Mouse (Mus musculus): ENCODE results near the gene Rab3d.

DNA sequence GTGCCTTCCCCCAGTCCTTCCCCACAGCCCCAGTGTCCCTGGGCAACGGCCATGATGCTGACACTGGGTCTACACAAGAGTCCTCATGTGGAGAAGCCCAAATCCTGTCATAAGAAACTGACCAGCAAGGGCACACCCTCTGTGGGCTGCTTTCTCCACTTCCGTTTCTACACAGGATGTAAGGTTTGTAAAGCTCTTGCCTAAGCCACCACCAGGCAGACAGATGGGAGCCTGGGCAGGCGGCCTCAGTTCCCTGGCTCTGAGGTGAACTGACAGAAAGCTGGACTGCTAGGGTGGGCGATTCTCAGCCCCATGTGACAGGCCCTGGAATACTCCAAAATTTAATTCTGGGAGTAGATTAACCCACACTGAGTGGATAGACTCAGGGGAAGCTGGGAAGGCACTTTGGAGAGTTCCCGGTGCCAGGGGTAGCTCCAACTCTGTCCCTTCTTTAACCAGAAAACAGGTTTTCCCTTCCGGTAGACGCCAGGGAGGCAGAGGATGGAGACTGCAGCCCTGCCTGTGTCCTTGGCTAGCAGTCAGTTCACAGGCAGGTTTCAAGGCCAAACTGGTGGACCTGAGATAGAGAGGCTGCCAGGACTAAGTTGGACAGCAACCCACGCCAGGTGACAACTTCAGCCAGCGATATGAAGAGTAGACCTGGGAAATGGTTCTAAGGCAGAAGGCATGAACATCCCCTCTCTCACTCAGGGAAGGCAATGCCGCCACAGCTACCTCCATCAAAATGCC is 8.3 kb downstream of the Rab3d start:
- TF ChIP-seq CTCF (IDR thresholded peaks at IDR 0.05; ENCODE audit: borderline replicate concordance, extremely low read depth, insufficient read depth, insufficient read length) (no peak), POLR2A (IDR thresholded peaks at IDR 0.05; ENCODE audit: borderline replicate concordance, extremely low read depth, insufficient read depth, insufficient read length, poor library complexity, severe bottlenecking) (no peak)

Data from brain, embryonic 14.5 days (tissue).